Mouse (Mus musculus) gastrocnemius, postnatal 10 days (tissue): Measurements from ENCODE around the gene Ndufa11. TPM values are rescaled to one million over a fixed set of nuclear protein-coding genes. Genes with fewer than 3 reads are reported as not detected.

ENCODE experiments used
- DNase-seq: peaks from one replicate; pipeline ENCODE4 v3.0.0; 2021; ENCODE audit warnings: mixed read lengths
- total RNA-seq, 2 experiments: library from RNA; stranded (reverse); gene quantifications; 2 replicates each; pipeline ENCODE4 v1.2.3; 2021

Ndufa11 gene
- total RNA-seq, 2 experiments from 2014 or later, result 377 to 422 TPM

DNA sequence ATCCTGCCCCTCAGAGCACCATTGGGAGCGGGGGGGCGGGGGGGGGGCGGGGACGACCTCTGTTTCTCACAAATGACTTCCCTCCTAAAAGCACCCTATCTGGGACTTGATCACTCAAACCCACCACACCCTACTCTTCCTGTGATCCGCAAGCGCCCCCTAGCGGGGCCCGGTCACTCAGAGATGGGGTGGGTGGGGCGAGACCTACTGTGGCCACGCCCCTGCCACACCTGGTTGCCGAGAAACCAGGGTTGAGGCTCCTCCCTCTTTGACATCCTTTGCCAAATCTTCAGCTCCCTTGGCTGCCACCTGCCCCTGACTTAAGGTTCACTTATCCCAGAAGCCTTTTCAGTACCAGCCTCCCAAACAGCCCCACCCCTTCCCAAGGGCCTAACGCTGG, 40.6 kb downstream of the Ndufa11 start:
- peak; percentile 74 for DNase-seq

DNA sequence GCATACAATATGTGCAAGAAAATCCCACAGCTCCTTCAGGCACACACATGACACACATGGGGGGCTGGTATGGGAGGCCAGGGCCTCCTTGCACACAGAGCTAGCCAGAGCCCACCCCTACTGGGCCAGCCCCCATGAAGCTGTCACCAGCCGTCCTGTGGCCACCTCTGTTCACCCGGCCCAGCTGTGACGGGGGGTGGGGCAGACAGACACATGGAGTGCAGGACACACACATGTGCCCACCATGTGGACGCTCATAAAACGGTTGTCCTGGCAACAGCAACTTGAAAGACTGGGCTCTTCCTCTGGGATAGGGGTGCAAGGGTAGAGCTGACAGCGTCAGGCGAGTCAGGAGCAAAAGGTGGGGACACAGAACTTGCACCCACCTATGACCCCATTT, 41.7 kb downstream of the Ndufa11 start:
- no peak for DNase-seq

DNA sequence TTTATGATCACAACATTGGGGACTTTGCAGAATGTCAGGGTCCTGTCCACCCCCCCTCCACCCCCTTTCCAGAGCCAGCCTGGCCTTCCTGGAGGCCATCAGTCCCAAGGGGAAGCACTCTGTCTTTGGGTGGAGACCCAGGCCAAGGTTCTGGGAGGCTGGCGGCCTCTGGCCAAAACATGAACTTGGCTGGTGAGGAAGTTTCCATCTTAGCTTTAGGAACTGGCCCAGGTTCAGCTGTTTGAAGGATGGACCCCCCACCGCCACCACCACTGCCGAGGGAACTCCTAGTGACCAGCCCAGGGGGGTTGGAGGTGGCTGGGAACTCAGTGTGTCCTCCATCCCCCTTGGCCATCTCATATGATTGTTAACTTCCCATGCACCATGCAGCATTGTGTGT, 43.5 kb downstream of the Ndufa11 start:
- DNase-seq, result no peak

GRCm38 (mm10) chr17:56761991-56762410, 44.4 kb downstream of the Ndufa11 start:
- DNase-seq, result peak; percentile 91

GRCm38 (mm10) chr17:56762769-56763731, 45.5 kb downstream of the Ndufa11 start:
- no peak for DNase-seq

GRCm38 (mm10) chr17:56763741-56764250, 46.2 kb downstream of the Ndufa11 start:
- no peak for DNase-seq

DNA sequence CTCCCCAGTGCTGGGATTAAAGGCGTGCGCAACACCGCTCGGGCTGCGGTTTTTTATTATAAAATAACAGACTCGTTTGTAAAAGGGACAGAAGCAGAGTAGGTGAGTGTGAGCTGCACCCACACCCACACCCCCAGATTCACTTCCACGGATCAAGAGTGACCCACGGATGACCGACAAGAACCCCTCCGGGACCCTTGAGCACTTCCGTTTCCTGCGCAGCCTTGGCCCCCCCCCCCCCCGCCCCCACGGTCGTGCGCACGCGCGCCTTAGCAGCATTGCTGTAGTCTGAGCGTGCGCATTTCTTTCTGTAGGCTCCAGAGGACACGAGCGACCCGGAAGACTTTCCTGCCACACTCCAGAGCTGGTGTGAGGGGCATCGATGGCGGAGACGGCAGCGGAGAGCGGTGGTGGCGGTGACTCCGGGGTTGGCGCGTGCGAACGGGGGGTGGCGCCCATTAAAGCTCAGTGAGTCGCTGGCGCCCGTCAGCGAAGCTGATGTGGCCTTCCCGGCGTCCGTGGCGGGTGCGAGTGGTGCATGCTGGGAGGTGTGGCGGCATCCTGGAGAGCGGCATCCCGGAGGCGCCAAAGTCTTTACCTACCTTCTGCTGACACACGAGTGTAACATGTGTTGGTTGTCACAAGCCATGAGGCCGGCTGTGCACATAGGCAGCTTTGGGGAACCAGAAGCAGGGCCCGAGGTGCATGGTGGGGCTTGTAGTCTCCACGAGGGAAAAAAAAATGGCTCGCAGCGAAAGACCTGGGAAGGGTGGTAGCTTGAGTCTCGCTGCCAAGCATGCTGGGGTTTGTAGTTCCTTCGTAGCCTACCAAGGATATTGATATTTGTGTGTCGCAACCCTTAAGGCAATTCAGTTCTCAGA, 47.1 kb downstream of the Ndufa11 start, which contains the start of gene Dus3l:
Gene Dus3l, plus strand, starts transcription at position 284 of the 881 bp plus-strand sequence.
- peak; percentile 83 for DNase-seq

- DNase-seq, result no peak
These were observed 47.9 kb downstream of the Ndufa11 start for GRCm38 (mm10) chr17:56765431-56765830.

- DNase-seq, result no peak
These were observed 49.3 kb downstream of the Ndufa11 start for GRCm38 (mm10) chr17:56766631-56767405.

DNA sequence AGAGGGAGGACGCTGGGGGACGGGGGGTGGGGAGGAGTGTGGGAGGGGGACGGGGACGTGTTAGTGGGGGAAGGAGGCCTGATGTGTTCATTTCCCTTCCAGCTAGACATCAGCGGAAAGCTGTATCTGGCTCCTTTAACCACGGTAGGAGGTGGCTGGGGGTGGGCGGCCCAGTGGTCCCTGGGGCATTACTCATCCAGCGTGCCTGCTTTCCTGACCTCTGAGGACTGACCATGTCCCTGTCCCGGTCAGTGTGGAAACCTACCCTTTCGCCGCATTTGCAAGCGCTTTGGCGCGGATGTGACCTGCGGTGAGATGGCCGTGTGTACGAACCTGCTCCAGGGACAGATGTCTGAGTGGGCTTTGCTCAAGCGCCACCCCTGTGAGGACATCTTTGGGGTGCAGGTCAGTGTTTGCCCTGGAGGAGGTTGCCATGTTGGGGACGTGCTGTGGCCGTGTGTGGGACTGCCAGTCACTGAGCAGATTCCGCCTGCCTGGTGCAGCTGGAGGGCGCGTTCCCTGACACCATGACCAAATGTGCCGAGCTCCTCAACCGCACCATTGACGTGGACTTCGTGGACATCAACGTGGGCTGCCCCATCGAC, 50.1 kb downstream of the Ndufa11 start:
- DNase-seq, result no peak

DNA sequence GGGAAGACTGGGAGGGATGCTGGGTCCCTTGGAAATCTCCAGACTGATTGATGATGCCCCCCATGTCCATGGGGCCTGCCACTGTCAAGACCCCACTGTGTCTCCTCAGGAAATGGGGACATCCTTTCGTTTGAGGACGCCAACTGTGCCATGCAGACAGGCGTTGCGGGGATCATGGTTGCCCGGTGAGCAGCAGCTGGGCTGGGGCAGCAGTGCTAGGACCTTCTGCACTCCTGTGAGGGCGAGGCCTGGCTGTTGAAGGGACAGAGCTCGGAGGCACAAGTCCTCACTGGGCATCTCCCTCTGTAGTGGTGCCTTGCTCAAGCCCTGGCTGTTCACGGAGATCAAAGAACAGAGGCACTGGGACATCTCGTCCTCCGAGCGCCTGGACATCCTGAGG, 51.4 kb downstream of the Ndufa11 start:
- no peak for DNase-seq

DNA sequence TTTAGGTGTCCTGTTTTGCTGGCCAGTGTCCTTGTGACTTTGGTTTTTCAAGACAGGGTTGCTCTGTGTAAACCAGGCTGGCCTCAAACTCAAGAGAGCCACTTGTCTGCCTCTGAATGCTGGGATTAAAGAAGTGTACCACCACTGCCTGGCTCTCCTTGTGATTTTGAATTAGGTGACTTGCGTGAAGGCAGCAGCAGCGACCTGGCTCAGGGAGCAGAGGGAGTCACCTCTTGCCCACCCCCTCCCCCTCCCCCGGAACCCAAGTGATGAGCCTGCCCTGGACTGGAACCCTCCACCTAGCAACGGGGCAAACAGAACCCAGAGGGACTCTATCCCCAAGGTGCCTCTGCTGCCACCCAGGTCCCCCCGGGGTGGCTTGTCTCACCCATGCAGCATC, 52.4 kb downstream of the Ndufa11 start, which contains the start of gene Prr22:
Gene Prr22, plus strand, starts transcription at position 301 of the 400 bp plus-strand sequence.
- no peak for DNase-seq

Other genes with a start within 250 kb of the Ndufa11 start
- gene Ptprs, start 241.3 kb upstream of the Ndufa11 start, total RNA-seq, result 10 to 100 TPM; 64.1 to 94.7 TPM
- not detected for gene Znrf4, start 205.3 kb upstream of the Ndufa11 start, total RNA-seq
- gene Gm20219, start 163.4 kb upstream of the Ndufa11 start, total RNA-seq, result 1 to 10 TPM in 1 of 2 experiments, under 1 TPM in 1; 0.31 to 1.2 TPM
- 10 to 100 TPM; 38.6 to 55.9 TPM for gene Safb2, start 133.2 kb upstream of the Ndufa11 start, total RNA-seq
- gene Safb, start 132.9 kb upstream of the Ndufa11 start, total RNA-seq, result 10 to 100 TPM; 57.1 to 69.2 TPM
- gene 2410015M20Rik, start 108.0 kb upstream of the Ndufa11 start, total RNA-seq, result 100 to 1,000 TPM; 212 to 233 TPM
- gene Rpl36, start 104.4 kb upstream of the Ndufa11 start, total RNA-seq, result 100 to 1,000 TPM; 881 to 906 TPM
- 10 to 100 TPM; 49.3 to 51.6 TPM for gene Lonp1, start 90.9 kb upstream of the Ndufa11 start, total RNA-seq
- under 1 TPM in 1 of 2 experiments, not detected in 1; 0.09 TPM for gene Catsperd, start 89.6 kb upstream of the Ndufa11 start, total RNA-seq
- gene Ranbp3, start 44.5 kb upstream of the Ndufa11 start, total RNA-seq, result 10 to 100 TPM; 38.5 to 46.3 TPM
- 1 to 10 TPM; 6.6 to 7.0 TPM for gene Vmac, start 255 bp downstream of the Ndufa11 start, total RNA-seq
- 1 to 10 TPM in 1 of 2 experiments, under 1 TPM in 1; 0.95 to 1.4 TPM for gene Nrtn, start 39.8 kb downstream of the Ndufa11 start, total RNA-seq
- gene Dus3l, start 47.0 kb downstream of the Ndufa11 start, total RNA-seq, result 10 to 100 TPM; 17.3 to 21.1 TPM
- under 1 TPM; 0.19 to 0.20 TPM for gene Prr22, start 52.5 kb downstream of the Ndufa11 start, total RNA-seq
- 1 to 10 TPM; 2.6 to 5.5 TPM for gene Rfx2, start 113.2 kb downstream of the Ndufa11 start, total RNA-seq
- not detected for gene Acsbg2, start 156.7 kb downstream of the Ndufa11 start, total RNA-seq
- gene 1700061G19Rik, start 157.7 kb downstream of the Ndufa11 start, total RNA-seq, result under 1 TPM in 1 of 2 experiments, not detected in 1; 0.11 TPM
- gene Mllt1, start 217.6 kb downstream of the Ndufa11 start, total RNA-seq, result 10 to 100 TPM; 15.5 to 23.1 TPM